Mouse (Mus musculus) granulocyte monocyte progenitor cell, adult 5-6 weeks (primary cell): Measurements from ENCODE around the gene Enox1. TPM values are rescaled to one million over a fixed set of nuclear protein-coding genes. Genes with fewer than 3 reads are reported as not detected.

Experiments used
- ATAC-seq: replicated peaks from 2 replicates; pipeline ENCODE4 v1.8.0; 2016; ENCODE audit warnings: mild to moderate bottlenecking, moderate TSS enrichment, inconsistent platforms; ENCODE audit not compliant: poor library complexity, severe bottlenecking
- total RNA-seq, 2 experiments: library from RNA; stranded (forward) in 1 of 2; stranded (reverse) in 1 of 2; fragments of 200-712, 200-1000 nt in 1 of 2; fragments of >200 nt in 1 of 2; fragmentation: Nextera tagmentation in 1 of 2; gene quantifications; 2 replicates each; pipeline ENCODE4 v1.2.3; 2014 to 2017

Enox1 gene
- total RNA-seq, 2 experiments from 2014 or later = not detected

DNA sequence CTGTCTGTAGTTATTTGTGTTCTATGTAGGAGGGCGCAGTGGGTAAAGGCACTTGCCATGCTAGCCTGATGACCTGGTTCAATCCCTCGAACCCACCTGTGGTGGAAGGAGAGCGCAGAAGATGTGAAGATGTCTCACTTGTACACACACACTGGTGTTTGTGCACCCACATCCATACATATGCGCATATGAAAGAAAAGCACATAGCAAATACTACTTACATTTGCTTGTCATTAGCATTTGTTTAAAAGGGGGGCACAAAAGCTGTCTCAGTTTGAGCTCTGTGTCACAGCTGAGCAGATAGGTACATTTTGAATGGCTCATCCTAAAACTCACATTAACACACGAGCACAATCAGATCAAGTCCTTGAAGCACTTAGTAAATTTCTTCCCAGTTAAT lies 560.4 kb downstream of the Enox1 start:
- ATAC-seq = no peak

DNA sequence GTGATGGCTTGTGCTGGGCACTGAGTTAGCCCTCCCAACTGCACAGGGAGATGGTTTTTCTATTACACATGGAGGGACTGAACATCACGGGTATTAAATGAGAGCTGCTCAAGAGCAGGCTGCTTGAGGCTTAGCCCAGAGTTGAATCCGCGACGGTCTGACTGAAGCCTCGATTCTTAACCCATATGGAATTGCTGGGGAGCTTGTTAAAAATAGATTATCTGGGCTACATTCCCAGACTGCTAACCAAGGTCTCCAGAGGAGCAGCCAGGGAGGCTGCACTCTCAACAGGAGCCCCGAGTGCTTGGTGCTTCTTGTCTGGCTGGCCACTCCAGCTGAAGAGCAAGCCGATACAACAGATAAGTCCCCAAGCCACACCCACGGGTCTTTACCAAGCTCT lies 562.3 kb downstream of the Enox1 start:
- no peak for ATAC-seq

DNA sequence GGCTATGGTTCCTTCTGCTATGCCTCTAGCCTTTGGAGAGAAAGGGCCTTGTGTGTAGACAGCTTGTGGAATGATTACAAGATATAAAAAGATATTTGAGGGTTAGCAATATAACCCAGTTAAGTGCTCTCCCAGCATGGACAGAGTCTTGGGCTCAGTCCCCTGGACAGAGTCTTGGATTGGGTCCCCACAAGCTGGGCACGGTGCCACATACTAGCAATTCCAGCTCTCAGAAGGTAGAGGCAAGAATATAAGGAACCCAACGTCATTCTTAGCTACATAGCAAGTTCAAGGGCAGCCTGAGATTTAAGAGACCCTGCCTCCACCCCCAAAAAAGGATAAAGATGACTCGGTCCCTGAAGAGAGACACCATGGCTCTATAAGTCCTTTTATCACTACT lies 581.5 kb downstream of the Enox1 start:
- ATAC-seq = no peak

- no peak for ATAC-seq
Observed at GRCm38 (mm10) chr14:77738751-77739365, 582.3 kb downstream of the Enox1 start.

GRCm38 (mm10) chr14:77739376-77739775 lies 582.8 kb downstream of the Enox1 start:
- no peak for ATAC-seq

GRCm38 (mm10) chr14:77744638-77745240 lies 588.2 kb downstream of the Enox1 start:
- ATAC-seq = no peak

DNA sequence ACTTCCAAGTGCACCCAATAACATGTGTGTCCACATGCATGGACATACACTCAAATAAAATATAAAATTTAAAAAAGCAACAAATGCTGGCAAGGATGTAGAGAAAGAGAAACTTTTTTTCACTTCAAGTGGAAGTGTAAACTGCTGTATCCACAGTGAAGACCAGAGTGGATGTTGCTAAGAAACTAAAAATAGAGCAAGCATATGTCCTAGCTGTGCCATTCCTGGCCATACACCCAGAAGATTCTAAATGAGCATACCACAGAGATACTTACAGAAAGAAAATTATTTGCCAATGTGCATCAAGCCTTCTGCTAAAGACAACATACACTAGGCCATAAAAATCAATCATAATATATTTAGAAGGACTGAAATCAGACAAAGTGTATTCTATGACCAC lies 592.4 kb downstream of the Enox1 start:
- no peak for ATAC-seq

Other genes with a start within 250 kb of the Enox1 start
- gene Ccdc122, start 120.0 kb upstream of the Enox1 start, total RNA-seq (2014; fragmentation: Nextera tagmentation) = 8.9 and 13.6 TPM in 2 replicates
- 14.8 and 27.9 TPM in 2 replicates for gene Ccdc122, start 120.0 kb upstream of the Enox1 start, total RNA-seq (2017)
- gene Lacc1, start 119.9 kb upstream of the Enox1 start, total RNA-seq (2014; fragmentation: Nextera tagmentation) = 11.0 and 15.7 TPM in 2 replicates
- gene Lacc1, start 119.9 kb upstream of the Enox1 start, total RNA-seq (2017) = 8.4 and 13.9 TPM in 2 replicates